In genomic region chr2:29174887-29175286, GRCm38 (mm10) we compare ENCODE assay signal across 17 mouse cellular contexts. TPM values are rescaled to one million over a fixed set of nuclear protein-coding genes. Genes with fewer than 3 reads are reported as not detected.
A peak's percentile ranks its signal among the peaks of the same experiment; 100 is the strongest.
DNase-seq lines count a peak whose midpoint lies in the region; ATAC-seq and TF ChIP-seq lines count a peak whose summit lies in the region.
"Had no signal": no experiment of that assay in that cellular context is flagged by ENCODE, and none has a peak within 500 bp of the region (broad histone marks: within the 10 kb centered on the region; RNA-seq: fewer than 3 reads in every experiment).

No protein-coding gene starts in this region.

- peaks cover 87% of the 10 kb centered on the region for H3K36me3 ChIP-seq in lung, embryonic 14.5 days (ENCODE audit: insufficient read depth)
- H3K36me3 ChIP-seq in ES-E14 (ENCODE audit: control insufficient read depth, insufficient read depth, low read length, poor library complexity, severe bottlenecking) = peaks cover 37% of the 10 kb centered on the region

- no peak overlapping the region for H3K4me3 ChIP-seq in lung, embryonic 14.5 days (ENCODE audit: low read depth, low read length)
- H3K4me3 ChIP-seq in ES-E14 (ENCODE audit: insufficient read depth in 1 of 2, low read depth in 1 of 2, low read length in 2 of 2, poor library complexity in 1 of 2, severe bottlenecking in 1 of 2) = no peak overlapping the region
- H3K4me3 ChIP-seq: embryonic facial prominence, embryonic 12.5 days; forebrain, embryonic 13.5 days had no signal

- WGBS in lung, embryonic 14.5 days = 76% methylated on average over 3 of the region's 3 CpGs
- 47% methylated on average over 3 of the region's 3 CpGs for WGBS in large intestine, adult 2 months

- no peaks in the 10 kb centered on the region for H3K4me1 ChIP-seq in lung, embryonic 14.5 days (ENCODE audit: insufficient read depth)
- peaks cover 0 to 3% of the 10 kb centered on the region in 2 experiments; a peak in 1 of 4 replicates for H3K4me1 ChIP-seq in ES-E14 (ENCODE audit: control insufficient read depth in 2 of 2, insufficient read depth in 2 of 2, low read length in 2 of 2, poor library complexity in 1 of 2)
- H3K4me1 ChIP-seq: embryonic facial prominence, embryonic 12.5 days; forebrain, embryonic 13.5 days had no signal

- no peak overlapping the region for H3K9ac ChIP-seq in lung, embryonic 14.5 days
- no peak overlapping the region for H3K9ac ChIP-seq in ES-E14 (ENCODE audit: insufficient read depth, low read depth, low read length, poor library complexity, severe bottlenecking)
- H3K9ac ChIP-seq: embryonic facial prominence, embryonic 12.5 days; forebrain, embryonic 13.5 days; forebrain, postnatal 0 days; hindbrain, embryonic 14.5 days had no signal

- peak; percentile 25 for DNase-seq in lung, embryonic 14.5 days
- no peak for DNase-seq in lung, postnatal 14 days
- DNase-seq in ES-E14 (ENCODE audit: low read depth, low spot score) = no peak
- DNase-seq in R1 (ENCODE audit: low read depth, low spot score) = peak; percentile 43
- peak; percentile 25 for DNase-seq in large intestine, adult 2 months (ENCODE audit: low read depth, low spot score)
- DNase-seq: adrenal gland, postnatal 25 days; cerebellum, adult 18-20 months; cerebellum, adult 9-11 months; forebrain, postnatal 0 days; gastrocnemius, postnatal 14 days; heart, postnatal 10 days; kidney, adult 11 months had no signal

- in situ Hi-C loops in ES-E14 (cut with MboI; ENCODE audit: low sequenced_read_pairs in 2 of 2, unreplicated experiment in 2 of 2) = loop anchor here (5.0 to 25.0 kb wide), 4 partner anchors 33 to 1137 kb away; no protein-coding TSS in a partner anchor

- H3K9me3 ChIP-seq in lung, embryonic 14.5 days (ENCODE audit: low read depth, low read length) = no peaks in the 10 kb centered on the region
- H3K9me3 ChIP-seq in ES-E14 (ENCODE audit: control insufficient read depth, insufficient read depth, low read depth, low read length) = no peaks in the 10 kb centered on the region
- H3K9me3 ChIP-seq: embryonic facial prominence, embryonic 12.5 days; forebrain, embryonic 13.5 days; G1E had no signal

- no peak overlapping the region for H3K27ac ChIP-seq in lung, embryonic 14.5 days (ENCODE audit: low read depth)
- 0 out of 2 replicates have a peak overlapping the region, but pooled peaks have one; percentile 24 for H3K27ac ChIP-seq in ES-E14 (ENCODE audit: insufficient read depth, low read depth, low read length, poor library complexity, severe bottlenecking)
- H3K27ac ChIP-seq: embryonic facial prominence, embryonic 12.5 days; forebrain, embryonic 13.5 days; hindbrain, embryonic 14.5 days had no signal

- no peak overlapping the region for H3K4me2 ChIP-seq in lung, embryonic 14.5 days
- H3K4me2 ChIP-seq: embryonic facial prominence, embryonic 12.5 days; forebrain, embryonic 13.5 days; hindbrain, embryonic 14.5 days had no signal

- no peaks in the 10 kb centered on the region for H3K27me3 ChIP-seq in lung, embryonic 14.5 days (ENCODE audit: insufficient read depth, low read length)
- H3K27me3 ChIP-seq: embryonic facial prominence, embryonic 12.5 days; forebrain, embryonic 13.5 days had no signal

- no peak for ATAC-seq in lung, embryonic 14.5 days (ENCODE audit: insufficient read depth)
- ATAC-seq in activated CD4-positive, CD25-positive, alpha-beta regulatory T cell, adult 4 months = no peak
- ATAC-seq: forebrain, embryonic 13.5 days; forebrain, postnatal 0 days had no signal

- TF ChIP-seq CTCF in lung, embryonic 14.5 days (IDR thresholded peaks at IDR 0.05; ENCODE audit: low read depth) = no peak

TF ChIP-seq in ES-E14, 5 proteins besides CTCF, POLR2A, EP300 and RAD21:
- TF ChIP-seq ZC3H11A (IDR thresholded peaks at IDR 0.05; ENCODE audit: borderline replicate concordance, low read depth, low read length) (no peak), HCFC1 (IDR thresholded peaks at IDR 0.05; ENCODE audit: borderline replicate concordance, insufficient read depth, low read length) (no peak), ZNF384 (IDR thresholded peaks at IDR 0.05; ENCODE audit: low read depth, low read length) (no peak), CHD2 (IDR thresholded peaks at IDR 0.05; ENCODE audit: low read depth, low read length) (no peak), MAFK (IDR thresholded peaks at IDR 0.05; ENCODE audit: insufficient read depth, low read depth, low read length) (no peak)
TF ChIP-seq in ES-E14: peak in this region for 0.

RNA-seq across cellular contexts. Expression of gene Setx, which starts 50.9 kb away (rescaled TPM):
- 12.7 and 13.7 TPM in 2 replicates for polyA plus RNA-seq in lung, embryonic 14.5 days (2014; fragmentation: Nextera tagmentation; extraction: Ambion mirVana)
- 119 and 123 TPM in 2 replicates for total RNA-seq in ES-E14 (2012; rRNA removed)
- polyA plus RNA-seq in large intestine, adult 2 months (2012; rRNA removed) = 2.1 and 4.5 TPM in 2 replicates
- 10 to 100 TPM; 31.1 to 32.1 TPM for polyA plus RNA-seq in activated CD4-positive, CD25-positive, alpha-beta regulatory T cell, adult 4 months (2017; shearing (Covaris generic))

Comparison
In these comparisons a context has a peak if more than half of its experiments do, and no peak if none do; other contexts are left out.
1. DNase-seq: peak in lung, embryonic 14.5 days (single experiment), R1 (single experiment) and large intestine, adult 2 months (single experiment); none in lung, postnatal 14 days (single experiment) and ES-E14 (single experiment).